ENCODE assay signal across 14 mouse cellular contexts in the genomic region with DNA sequence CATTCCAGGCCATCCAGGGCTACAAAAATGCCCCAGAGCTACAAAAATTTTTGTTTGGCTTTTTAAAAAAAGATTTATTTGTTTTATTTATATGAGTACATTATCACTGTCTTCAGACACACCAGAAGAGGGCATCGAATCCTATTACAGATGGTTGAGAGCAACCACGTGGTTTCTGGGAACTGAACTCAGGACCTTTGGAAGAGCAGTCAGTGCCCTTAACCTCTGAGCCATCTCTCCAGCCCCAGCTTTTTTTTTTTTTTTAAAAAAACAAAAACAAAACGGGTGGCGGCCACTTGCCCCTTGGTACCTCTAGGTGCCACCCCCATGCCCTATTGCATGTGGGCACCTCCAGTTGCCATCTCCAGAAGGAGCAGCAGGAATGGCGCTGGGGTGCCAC.
"Had no signal": no experiment of that assay in that cellular context is flagged by ENCODE, and none has a peak within 500 bp of the region (broad histone marks: within the 10 kb centered on the region; RNA-seq: fewer than 3 reads in every experiment).

No protein-coding gene starts in this region.

- H3K4me2 ChIP-seq: lung, embryonic 14.5 days; midbrain, embryonic 13.5 days; neural tube, embryonic 13.5 days; stomach, embryonic 15.5 days had no signal

- H3K9me3 ChIP-seq: kidney, embryonic 15.5 days; megakaryocyte, embryonic 14.5 days; midbrain, embryonic 10.5 days; midbrain, embryonic 13.5 days; neural tube, embryonic 13.5 days; stomach, embryonic 15.5 days had no signal

- H3K4me3 ChIP-seq: kidney, embryonic 15.5 days; megakaryocyte, embryonic 14.5 days; midbrain, embryonic 10.5 days; midbrain, embryonic 13.5 days; myocyte; neural tube, embryonic 13.5 days; stomach, embryonic 15.5 days had no signal

- H3K27ac ChIP-seq: midbrain, embryonic 10.5 days; midbrain, embryonic 13.5 days had no signal

- H3K9ac ChIP-seq: kidney, embryonic 15.5 days; lung, embryonic 14.5 days; midbrain, embryonic 13.5 days; neural tube, embryonic 13.5 days; stomach, embryonic 15.5 days had no signal

- H3K27me3 ChIP-seq: kidney, embryonic 15.5 days; megakaryocyte, embryonic 14.5 days; midbrain, embryonic 13.5 days; neural tube, embryonic 13.5 days; stomach, embryonic 15.5 days had no signal

- ATAC-seq: midbrain, embryonic 13.5 days; midbrain, embryonic 16.5 days had no signal

- H3K4me1 ChIP-seq: midbrain, embryonic 10.5 days had no signal

- DNase-seq: kidney, adult 18-20 months; kidney, postnatal 25 days; lung, embryonic 14.5 days; retina, postnatal 1 day; right cerebral cortex, postnatal 25 days; spleen, adult 18-20 months had no signal
